In genomic region chr5:143819906-143820660, GRCm38 (mm10) we compare ENCODE assay signal across 23 mouse cellular contexts. TPM values are rescaled to one million over a fixed set of nuclear protein-coding genes. Genes with fewer than 3 reads are reported as not detected.
A peak's percentile ranks its signal among the peaks of the same experiment; 100 is the strongest.
DNase-seq lines count a peak whose midpoint lies in the region; ATAC-seq and TF ChIP-seq lines count a peak whose summit lies in the region.
"Had no signal": no experiment of that assay in that cellular context is flagged by ENCODE, and none has a peak within 500 bp of the region (broad histone marks: within the 10 kb centered on the region; RNA-seq: fewer than 3 reads in every experiment).

No protein-coding gene starts in this region.

- WGBS in heart, embryonic 11.5 days (ENCODE audit: insufficient replicate concordance): 90% methylated on average over 24 of the region's 24 CpGs
- WGBS in liver, embryonic 13.5 days (ENCODE audit: insufficient replicate concordance): 88% methylated on average over 24 of the region's 24 CpGs
- 94% methylated on average over 24 of the region's 24 CpGs for WGBS in thymus, adult 2 months
- WGBS in lung, postnatal 0 days: 82% methylated on average over 24 of the region's 24 CpGs

- ATAC-seq in heart, embryonic 11.5 days (replicated peaks; ENCODE audit: insufficient number of reproducible peaks, low FRiP score, low TSS enrichment): no peak
- no peak for ATAC-seq in liver, embryonic 13.5 days (ENCODE audit: low read depth)
- no peak for ATAC-seq in lung, postnatal 0 days
- ATAC-seq: activated CD4-positive, CD25-positive, alpha-beta regulatory T cell, adult 4 months; midbrain, embryonic 13.5 days had no signal

- 0 out of 2 replicates have a peak overlapping the region, but pooled peaks have one; percentile 10 for H3K27ac ChIP-seq in heart, embryonic 11.5 days (ENCODE audit: low read depth, low read length)
- peak overlapping the region; percentile 99 for H3K27ac ChIP-seq in liver, embryonic 13.5 days
- no peak overlapping the region; the same call in 1 of the 2 replicates for H3K27ac ChIP-seq in thymus, adult 2 months (ENCODE audit: control insufficient read depth, insufficient read depth, low read length)
- no peak overlapping the region for H3K27ac ChIP-seq in lung, postnatal 0 days (ENCODE audit: low read length)
- H3K27ac ChIP-seq: forebrain, embryonic 12.5 days; hindbrain, embryonic 14.5 days; limb, embryonic 10.5 days; midbrain, embryonic 13.5 days; stomach, postnatal 0 days had no signal

- H3K27me3 ChIP-seq in heart, embryonic 11.5 days (ENCODE audit: control insufficient read depth, insufficient read depth, low read length): no peaks in the 10 kb centered on the region
- no peaks in the 10 kb centered on the region for H3K27me3 ChIP-seq in liver, embryonic 13.5 days
- no peaks in the 10 kb centered on the region for H3K27me3 ChIP-seq in thymus, adult 2 months (ENCODE audit: control insufficient read depth, insufficient read depth, low read length)
- H3K27me3 ChIP-seq in lung, postnatal 0 days (replicated peaks; ENCODE audit: insufficient read depth, low read length): no peaks in the 10 kb centered on the region
- H3K27me3 ChIP-seq: forebrain, embryonic 12.5 days; midbrain, embryonic 13.5 days had no signal

- 0 out of 2 replicates have a peak overlapping the region, but pooled peaks have one; percentile 16 for H3K9ac ChIP-seq in heart, embryonic 11.5 days (ENCODE audit: low read depth, low read length)
- peak overlapping the region; percentile 90 for H3K9ac ChIP-seq in liver, embryonic 13.5 days
- no peak overlapping the region for H3K9ac ChIP-seq in lung, postnatal 0 days (replicated peaks; ENCODE audit: low read depth)
- H3K9ac ChIP-seq: forebrain, embryonic 12.5 days; hindbrain, embryonic 14.5 days; midbrain, embryonic 13.5 days had no signal

- no peaks in the 10 kb centered on the region for H3K36me3 ChIP-seq in heart, embryonic 11.5 days (ENCODE audit: control insufficient read depth, insufficient read depth, low read length)
- H3K36me3 ChIP-seq in liver, embryonic 13.5 days: peaks cover 14% of the 10 kb centered on the region
- H3K36me3 ChIP-seq in thymus, adult 2 months (ENCODE audit: control insufficient read depth, insufficient read depth, low read length): no peaks in the 10 kb centered on the region
- no peaks in the 10 kb centered on the region for H3K36me3 ChIP-seq in lung, postnatal 0 days (ENCODE audit: insufficient read depth, low read length)
- H3K36me3 ChIP-seq: forebrain, embryonic 12.5 days; limb, embryonic 10.5 days; midbrain, embryonic 13.5 days had no signal

- TF ChIP-seq CTCF in thymus, adult 2 months (IDR thresholded peaks at IDR 0.05; ENCODE audit: borderline replicate concordance, control insufficient read depth, extremely low read depth, insufficient read depth, low read length, poor library complexity): no peak
- TF ChIP-seq CTCF in lung, postnatal 0 days (IDR thresholded peaks at IDR 0.05): no peak

- no peaks in the 10 kb centered on the region for H3K9me3 ChIP-seq in heart, embryonic 11.5 days (replicated peaks; ENCODE audit: control insufficient read depth, low read length)
- H3K9me3 ChIP-seq in liver, embryonic 13.5 days (replicated peaks): no peaks in the 10 kb centered on the region
- H3K9me3 ChIP-seq in lung, postnatal 0 days (ENCODE audit: low read length): no peaks in the 10 kb centered on the region
- H3K9me3 ChIP-seq: forebrain, embryonic 12.5 days; limb, embryonic 10.5 days; midbrain, embryonic 13.5 days had no signal

- H3K4me1 ChIP-seq in heart, embryonic 11.5 days (ENCODE audit: control insufficient read depth, insufficient read depth, low read length): peaks cover 7% of the 10 kb centered on the region; the same call in 1 of the 2 replicates
- peaks cover 25% of the 10 kb centered on the region for H3K4me1 ChIP-seq in liver, embryonic 13.5 days (replicated peaks)
- peaks cover 6% of the 10 kb centered on the region for H3K4me1 ChIP-seq in thymus, adult 2 months (replicated peaks; ENCODE audit: control insufficient read depth, insufficient read depth, low read length)
- no peaks in the 10 kb centered on the region for H3K4me1 ChIP-seq in lung, postnatal 0 days (ENCODE audit: insufficient read depth, low read depth, low read length)

- H3K4me2 ChIP-seq in heart, embryonic 11.5 days: peak overlapping the region; percentile 46
- peak overlapping the region; percentile 82 for H3K4me2 ChIP-seq in liver, embryonic 13.5 days
- H3K4me2 ChIP-seq in lung, postnatal 0 days (replicated peaks; ENCODE audit: low read depth, low read length): no peak overlapping the region
- H3K4me2 ChIP-seq: forebrain, embryonic 12.5 days; hindbrain, embryonic 14.5 days had no signal

- TF ChIP-seq EP300 in lung, postnatal 0 days (IDR thresholded peaks at IDR 0.05): no peak

- no peak for TF ChIP-seq POLR2A in thymus, adult 2 months (IDR thresholded peaks at IDR 0.05; ENCODE audit: control insufficient read depth, extremely low read depth, insufficient read depth, low read length, poor library complexity)

- DNase-seq in heart, postnatal 4 days: no peak
- DNase-seq in testis, postnatal 10 days (ENCODE audit: low spot score): peak; percentile 37
- no peak for DNase-seq in testis, postnatal 14 days (ENCODE audit: low spot score)
- no peak for DNase-seq in liver, embryonic 13.5 days
- DNase-seq in thymus, adult 2 months: no peak
- DNase-seq in lung, postnatal 0 days (ENCODE audit: low spot score): no peak
- DNase-seq: adrenal gland, postnatal 10 days; B cell, adult 2 months; cerebellum, adult 8-10 months; gastrocnemius, postnatal 25 days; heart, postnatal 36 days; kidney, adult 9 months; kidney, postnatal 14 days; lung, adult 18-20 months; lung, postnatal 14 days; thymus, postnatal 25 days had no signal

- H3K4me3 ChIP-seq in heart, embryonic 11.5 days (ENCODE audit: low read depth, low read length): peak overlapping the region; percentile 26; the same call in 1 of the 2 replicates
- peak overlapping the region; percentile 82 for H3K4me3 ChIP-seq in liver, embryonic 13.5 days (replicated peaks)
- no peak overlapping the region for H3K4me3 ChIP-seq in thymus, adult 2 months (ENCODE audit: control insufficient read depth, insufficient read depth, low read length)
- no peak overlapping the region for H3K4me3 ChIP-seq in lung, postnatal 0 days (ENCODE audit: low read depth, low read length)
- H3K4me3 ChIP-seq: forebrain, embryonic 12.5 days; midbrain, embryonic 13.5 days had no signal

RNA-seq across cellular contexts. Expression of gene Eif2ak1, which starts 2.5 kb away (rescaled TPM):
- 40.9 and 41.6 TPM in 2 replicates for polyA plus RNA-seq in heart, embryonic 11.5 days (2014; fragmentation: Nextera tagmentation; extraction: Ambion mirVana)
- 10 to 100 TPM; 20.0 to 20.7 TPM for total RNA-seq in heart, postnatal 4 days (2021)
- polyA plus RNA-seq in liver, embryonic 13.5 days (2015; fragmentation: Nextera tagmentation; extraction: Ambion mirVana): 104 and 118 TPM in 2 replicates
- polyA plus RNA-seq in thymus, adult 2 months (2012; rRNA removed): 22.8 and 23.9 TPM in 2 replicates
- 24.4 and 25.1 TPM in 2 replicates for polyA plus RNA-seq in lung, postnatal 0 days (2015; fragmentation: Nextera tagmentation; extraction: Ambion mirVana)

Comparison
In these comparisons a context has a peak if more than half of its experiments do, and no peak if none do; other contexts are left out.
1. H3K27ac ChIP-seq: peak in heart, embryonic 11.5 days (single experiment) and liver, embryonic 13.5 days (single experiment); none in thymus, adult 2 months (single experiment) and lung, postnatal 0 days (single experiment).
2. H3K4me3 ChIP-seq: peak in heart, embryonic 11.5 days (single experiment) and liver, embryonic 13.5 days (single experiment); none in thymus, adult 2 months (single experiment) and lung, postnatal 0 days (single experiment).